Mouse (Mus musculus): ENCODE results near the gene Pank4.

The Pank4 gene

DNA sequence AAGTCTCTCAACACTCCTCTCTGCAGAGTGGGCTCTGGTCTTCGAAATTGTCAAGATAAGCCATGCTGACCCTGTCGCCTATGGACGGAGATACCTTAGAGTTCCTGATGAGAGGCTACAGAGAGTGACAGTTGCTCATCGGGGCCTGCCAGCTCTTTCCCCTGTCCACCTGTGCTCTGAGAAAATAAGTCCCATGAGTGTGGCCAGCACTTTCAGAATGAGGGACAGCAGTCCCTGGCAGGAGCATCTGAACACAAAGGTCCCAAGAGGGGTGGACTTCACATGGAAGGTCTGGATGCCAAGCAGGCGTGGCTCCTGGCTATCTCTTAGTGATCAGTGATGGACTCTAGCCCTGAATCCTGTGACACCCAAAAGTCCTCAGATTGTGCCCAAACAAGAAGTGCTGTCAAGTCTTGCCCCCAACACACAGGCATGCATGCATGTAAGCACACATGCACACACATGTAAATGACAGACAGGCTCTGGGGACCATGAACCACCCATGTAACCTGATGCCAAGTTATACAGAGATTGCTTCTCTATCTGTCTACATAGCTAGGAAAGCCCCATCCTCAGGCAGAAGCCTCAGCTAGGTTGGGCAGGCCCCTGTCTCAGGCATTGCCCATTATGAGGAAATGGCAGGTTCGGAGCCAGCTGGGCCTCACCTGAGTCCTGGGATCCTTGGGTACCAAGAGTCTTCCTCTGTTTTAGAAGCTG is 20.4 kb upstream of the Pank4 start:
- no peak for DNase-seq (ENCODE audit: low spot score)

DNA sequence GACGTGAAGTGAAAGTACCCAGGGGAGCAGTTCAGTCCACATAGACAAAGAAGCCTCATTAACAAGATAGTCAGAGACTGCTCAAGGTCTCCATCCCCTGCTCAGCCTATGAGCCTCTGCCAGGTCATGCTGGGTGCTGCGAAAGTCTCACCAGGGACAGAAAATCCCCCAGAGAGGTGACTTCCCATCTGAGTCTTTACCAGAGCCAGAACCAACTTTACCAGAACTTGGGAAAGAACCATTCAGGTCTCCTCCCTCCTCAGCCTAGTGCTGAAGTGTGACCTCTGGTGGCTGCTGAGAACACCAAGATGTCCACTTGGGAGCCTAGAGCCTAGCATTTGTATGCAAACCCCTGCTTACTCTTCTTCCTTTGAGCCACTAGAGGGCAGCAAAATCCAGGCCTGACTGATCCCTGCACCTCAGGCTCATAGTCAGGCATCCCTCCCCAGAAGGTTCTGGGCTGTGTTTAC is 19.8 kb upstream of the Pank4 start:
- DNase-seq (ENCODE audit: low spot score) = peak; percentile 64

GRCm38 (mm10) chr4:154946319-154946718 is 17.6 kb upstream of the Pank4 start:
- DNase-seq (ENCODE audit: low spot score) = peak; percentile 59

DNA sequence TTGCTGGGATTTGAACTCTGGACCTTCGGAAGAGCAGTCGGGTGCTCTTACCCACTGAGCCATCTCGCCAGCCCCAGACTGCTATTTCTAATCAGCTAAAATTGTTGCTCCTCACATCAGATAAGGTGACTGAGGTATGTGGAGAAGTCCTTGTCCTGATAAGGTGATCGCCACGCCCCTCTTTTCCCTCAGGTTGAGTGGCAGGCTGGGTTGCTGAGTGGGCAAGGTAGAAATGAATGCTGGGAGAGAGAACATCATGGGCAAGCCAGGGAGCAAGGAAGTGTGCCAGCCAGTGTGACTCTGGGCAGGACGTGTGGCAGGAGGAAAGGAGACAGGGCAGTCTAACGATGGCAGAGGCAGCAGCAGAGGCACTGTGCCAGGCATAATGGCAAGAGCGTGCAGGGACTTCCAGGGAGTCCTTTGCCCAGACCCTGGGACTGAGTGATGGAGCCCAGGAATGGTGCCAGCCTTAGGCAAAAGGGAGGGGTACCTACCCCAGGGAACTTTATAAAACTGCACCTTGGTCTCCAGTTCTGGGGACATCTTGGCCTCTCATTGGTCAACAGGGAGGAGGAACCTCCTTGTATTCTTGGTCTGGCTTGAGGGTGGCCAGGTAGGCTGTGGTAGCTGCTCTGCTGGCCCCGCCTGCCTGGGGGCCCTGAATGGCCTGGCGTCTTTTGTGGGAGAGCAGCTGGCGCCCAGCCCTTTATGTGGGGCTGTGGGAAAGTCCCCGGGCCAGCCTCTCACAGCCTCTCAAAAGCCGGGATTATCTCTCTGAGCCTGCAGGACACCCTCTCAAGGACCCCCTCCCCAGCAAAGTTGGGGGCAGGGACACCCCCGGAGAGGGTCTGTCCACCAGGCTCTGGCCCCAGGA is 15.6 kb upstream of the Pank4 start:
- no peak for DNase-seq (ENCODE audit: low spot score)

DNA sequence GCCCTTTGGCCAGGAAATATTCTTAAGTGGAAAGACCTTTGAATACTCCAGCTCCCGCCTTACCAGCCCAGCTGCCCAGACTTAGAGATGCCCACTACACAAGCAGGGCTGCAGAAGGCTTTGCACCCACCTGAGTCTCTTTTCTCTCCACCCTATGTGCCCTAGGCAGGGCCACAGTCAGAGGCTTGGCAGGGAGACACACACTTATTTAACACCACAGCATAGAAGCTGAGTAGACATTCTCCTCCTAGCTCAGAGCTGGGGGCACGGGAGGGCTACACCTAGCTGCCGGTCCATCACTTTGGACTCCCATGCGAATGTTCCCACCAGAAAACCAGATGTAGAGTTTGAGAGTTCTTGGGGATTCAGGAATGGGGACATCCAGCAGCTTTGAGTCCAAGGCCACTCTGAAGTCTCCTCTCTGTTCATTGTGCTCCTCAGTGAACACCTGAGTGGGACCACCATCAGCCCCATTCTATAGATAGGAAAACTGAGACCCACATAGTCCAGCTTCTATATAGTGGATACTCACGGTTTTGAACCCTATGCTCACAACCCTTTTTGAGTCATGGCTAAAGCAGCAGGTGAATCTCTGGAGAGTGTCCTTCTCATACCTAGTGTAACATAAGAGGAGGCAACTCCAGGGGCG is 14.9 kb upstream of the Pank4 start:
- no peak for DNase-seq (ENCODE audit: low spot score)

- no peak for DNase-seq (ENCODE audit: low spot score)
These were observed 14.3 kb upstream of the Pank4 start for GRCm38 (mm10) chr4:154949589-154949982.

DNA sequence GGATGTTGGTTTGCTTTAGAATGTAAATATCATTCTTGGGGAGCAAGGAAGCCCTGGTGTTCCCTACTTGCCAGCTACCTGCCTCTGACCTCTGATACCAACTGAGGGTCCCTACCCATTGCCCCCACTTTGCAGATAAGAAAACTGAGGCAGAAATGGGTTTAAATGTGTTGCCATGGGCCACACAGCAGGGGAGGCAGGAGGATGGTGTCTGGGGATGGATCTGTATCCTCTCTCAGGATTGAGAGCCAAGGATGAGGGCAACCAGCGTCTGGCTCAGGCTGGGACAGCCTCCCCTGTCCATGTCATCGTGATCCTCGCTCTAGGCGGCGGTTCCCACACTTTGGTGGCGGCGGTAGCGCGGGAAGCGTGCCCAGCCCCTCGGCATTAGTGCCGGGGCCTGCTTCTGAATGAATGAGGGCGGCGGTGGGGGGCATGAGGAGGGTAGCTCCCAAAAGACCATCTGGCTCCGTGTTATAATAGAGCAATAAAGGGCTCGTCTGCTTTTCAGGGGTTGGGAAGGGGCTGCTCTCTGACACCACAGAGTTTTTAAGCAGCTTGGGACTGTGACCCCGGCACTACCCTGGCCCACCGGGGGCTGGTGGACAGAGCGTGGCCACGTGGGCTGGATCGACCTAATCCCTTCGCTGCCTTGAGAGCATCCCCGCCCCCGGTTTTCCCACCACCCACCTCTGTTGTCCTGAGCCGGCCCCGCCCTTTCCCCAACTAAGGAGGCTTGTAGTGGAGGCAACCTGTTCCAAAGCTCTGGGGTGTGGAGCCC is 11.3 kb upstream of the Pank4 start:
- no peak for DNase-seq (ENCODE audit: low spot score)

DNA sequence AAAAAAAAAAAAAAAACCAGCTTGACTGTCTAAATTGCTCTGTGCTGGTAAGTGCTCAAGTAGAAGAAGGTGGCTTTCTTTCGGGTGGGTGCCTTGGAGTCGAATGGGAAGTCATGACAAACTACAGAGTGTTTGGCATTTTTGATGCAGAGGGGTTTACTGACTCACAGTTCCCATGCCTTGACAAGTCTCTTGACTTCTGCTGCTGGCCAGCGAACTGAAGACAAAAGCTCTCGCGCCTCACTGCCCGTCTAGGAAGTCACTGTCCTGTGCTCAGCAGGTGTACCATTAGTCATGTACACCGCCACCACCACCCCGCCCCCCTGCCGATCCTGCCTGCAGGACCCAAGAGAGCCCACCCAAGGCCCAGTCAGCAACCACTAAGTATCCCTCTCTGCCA is 7.3 kb upstream of the Pank4 start:
- no peak for DNase-seq (ENCODE audit: low spot score)

DNA sequence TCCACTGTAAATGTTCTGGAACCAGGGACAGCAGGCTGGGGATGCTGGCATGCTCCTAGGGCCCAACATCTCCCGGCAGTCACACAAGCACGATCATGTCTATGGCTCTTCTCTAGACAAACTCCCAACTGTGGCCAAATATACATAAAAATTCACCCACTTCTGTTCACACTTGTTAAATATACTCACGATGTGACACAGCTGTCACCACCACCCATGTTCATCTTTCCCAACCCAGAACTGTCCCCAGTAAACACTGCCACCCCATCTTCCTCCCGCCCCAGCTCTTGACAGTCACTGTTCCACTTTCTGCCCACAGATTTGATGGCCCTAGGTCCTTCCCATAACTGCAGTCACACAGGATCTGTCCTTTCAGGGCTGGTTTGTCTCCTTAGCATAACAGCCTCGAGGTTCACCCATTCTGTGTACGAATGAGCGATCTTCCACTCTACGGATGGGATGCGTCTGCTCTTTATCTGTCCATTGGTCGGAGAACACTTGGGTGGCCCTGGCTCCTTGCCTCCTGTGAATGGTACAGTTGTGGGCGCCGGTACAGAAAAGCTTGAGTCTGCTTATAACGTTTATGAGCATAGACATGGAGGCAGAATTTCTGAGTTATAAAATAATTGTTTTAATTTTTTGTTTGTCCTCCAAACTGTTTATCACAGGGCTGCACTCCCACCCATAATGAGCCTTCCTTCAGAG is 6.5 kb upstream of the Pank4 start:
- no peak for DNase-seq (ENCODE audit: low spot score)

DNA sequence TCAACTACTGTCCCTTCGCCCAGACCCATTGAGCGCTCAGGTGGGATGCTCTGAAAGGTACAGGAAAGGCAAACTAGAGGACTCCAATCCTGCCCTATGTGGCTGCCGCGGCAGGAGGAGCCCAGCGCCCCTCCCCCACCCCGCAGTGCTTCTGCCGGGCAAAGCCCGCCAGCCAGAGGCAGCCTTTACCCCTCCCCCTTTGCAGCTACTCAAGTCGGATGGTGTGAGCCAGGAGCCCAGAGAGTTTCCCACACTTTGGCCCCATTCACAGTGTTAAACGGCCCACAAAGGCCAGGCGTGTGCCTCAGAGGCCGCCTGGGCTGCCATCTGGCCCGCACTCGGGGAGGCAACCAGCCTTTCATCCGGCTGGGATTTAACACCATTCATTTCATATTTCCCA is 5.8 kb upstream of the Pank4 start:
- no peak for DNase-seq (ENCODE audit: low spot score)

- no peak for DNase-seq (ENCODE audit: low spot score)
These were observed 5.3 kb upstream of the Pank4 start for GRCm38 (mm10) chr4:154958621-154959020.

GRCm38 (mm10) chr4:154960021-154960689 is 3.8 kb upstream of the Pank4 start:
- DNase-seq (ENCODE audit: low spot score) = no peak

DNA sequence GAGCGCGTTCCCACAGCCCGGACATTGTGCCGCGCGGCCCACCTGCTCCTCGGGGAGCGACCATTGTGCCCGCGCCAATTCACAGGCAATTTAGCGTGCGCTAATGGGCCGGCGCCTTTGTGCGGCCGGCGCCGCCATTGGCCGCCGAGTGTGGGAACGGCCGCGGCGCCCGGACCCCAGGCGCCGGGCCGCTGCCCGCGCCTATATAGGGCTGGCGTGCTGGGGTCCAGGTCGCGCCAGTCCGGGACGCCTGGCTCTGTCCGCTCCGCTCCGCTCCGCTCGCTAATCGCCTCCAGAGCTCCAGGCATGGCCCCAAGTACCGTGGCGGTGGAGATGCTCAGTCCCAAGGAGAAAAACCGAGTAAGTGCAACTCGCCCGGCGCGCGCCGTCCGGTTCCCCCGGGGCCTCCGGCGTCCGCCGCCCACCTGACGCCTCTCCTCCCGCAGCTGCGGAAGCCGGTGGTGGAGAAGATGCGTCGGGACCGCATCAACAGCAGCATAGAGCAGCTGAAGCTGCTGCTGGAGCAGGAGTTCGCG is 3.2 kb upstream of the Pank4 start, which contains the start of gene Hes5:
Hes5 (plus strand) TSS at position 234 of the 536 bp plus-strand sequence.
- no peak for DNase-seq (ENCODE audit: low spot score)

DNA sequence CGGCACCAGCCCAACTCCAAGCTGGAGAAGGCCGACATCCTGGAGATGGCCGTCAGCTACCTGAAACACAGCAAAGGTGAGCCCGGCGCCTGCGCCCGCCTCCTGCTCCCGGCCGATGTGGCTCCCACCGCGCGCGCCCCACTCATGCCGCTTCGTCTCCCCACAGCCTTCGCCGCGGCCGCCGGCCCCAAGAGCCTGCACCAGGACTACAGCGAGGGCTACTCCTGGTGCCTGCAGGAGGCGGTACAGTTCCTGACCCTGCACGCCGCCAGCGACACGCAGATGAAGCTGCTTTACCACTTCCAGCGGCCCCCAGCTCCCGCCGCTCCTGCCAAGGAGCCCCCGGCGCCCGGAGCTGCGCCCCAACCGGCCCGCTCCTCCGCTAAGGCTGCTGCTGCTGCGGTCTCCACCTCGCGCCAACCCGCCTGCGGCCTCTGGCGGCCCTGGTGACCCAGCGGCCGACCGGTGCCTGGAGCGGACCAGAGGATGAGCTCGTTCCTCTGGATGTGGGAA is 2.6 kb upstream of the Pank4 start:
- no peak for DNase-seq (ENCODE audit: low spot score)

DNA sequence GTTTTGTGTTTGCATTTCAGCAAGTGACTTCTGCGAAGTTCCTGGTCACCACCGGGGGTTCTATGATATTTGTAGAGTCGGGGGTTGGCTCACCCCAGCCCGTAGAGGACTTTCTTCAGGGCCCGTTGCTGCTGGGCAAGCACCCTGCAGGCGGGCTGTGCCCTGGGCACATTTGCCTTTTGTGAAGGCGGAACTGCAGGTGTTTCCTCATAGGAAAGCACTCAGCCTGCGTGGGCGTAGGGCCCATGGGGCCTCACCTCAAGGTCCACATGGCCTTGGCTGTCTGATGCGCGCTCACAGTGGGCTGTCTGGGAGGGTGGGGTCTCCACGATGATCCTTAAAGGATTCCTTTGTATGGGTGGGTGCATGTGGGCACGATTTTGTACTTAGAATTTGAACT is 2.0 kb upstream of the Pank4 start:
- DNase-seq (ENCODE audit: low spot score) = no peak

DNA sequence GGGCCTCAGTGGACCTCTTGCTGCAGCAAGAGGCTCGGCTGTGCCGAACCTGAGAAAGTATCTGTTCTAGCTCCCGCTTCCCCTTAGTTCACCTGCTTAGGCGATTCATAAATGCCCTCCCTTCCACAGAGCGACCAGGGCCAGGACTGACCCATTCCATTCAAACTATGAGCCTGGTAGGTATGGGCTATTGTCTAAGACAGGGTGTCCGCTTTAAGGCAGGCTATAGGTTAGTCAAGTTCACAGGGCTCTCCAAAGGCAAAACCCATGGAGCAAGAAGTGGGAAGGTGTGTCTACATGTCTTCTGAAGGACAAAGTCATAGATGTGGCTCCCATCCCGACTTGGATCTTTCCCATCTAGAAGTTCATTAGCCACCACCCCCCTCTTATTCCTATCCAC is 1.2 kb upstream of the Pank4 start:
- no peak for DNase-seq (ENCODE audit: low spot score)

- DNase-seq (ENCODE audit: low spot score) = no peak
These were observed 610 bp upstream of the Pank4 start for GRCm38 (mm10) chr4:154963190-154963836.

GRCm38 (mm10) chr4:154964581-154965235 is 785 bp downstream of the Pank4 start:
- DNase-seq (ENCODE audit: low spot score) = no peak

GRCm38 (mm10) chr4:154965856-154966255 is 1.9 kb downstream of the Pank4 start:
- no peak for DNase-seq (ENCODE audit: low spot score)

Measured in ovary, postnatal 14 days (tissue).